Mouse (Mus musculus) cerebellum, postnatal 25 days (tissue): ENCODE measurements at regions not wholly inside any gene's neighbourhood (a gene's known extent, or its start where the extent isn't known, plus 50 kb on each side); places are given as distances from the start of the nearest gene placed in this dataset.

ENCODE experiments used
- DNase-seq, 2 experiments: peaks; one replicate each; pipeline ENCODE4 v3.0.0; 2021; ENCODE audit warnings: mixed read lengths in 2 of 2

DNA sequence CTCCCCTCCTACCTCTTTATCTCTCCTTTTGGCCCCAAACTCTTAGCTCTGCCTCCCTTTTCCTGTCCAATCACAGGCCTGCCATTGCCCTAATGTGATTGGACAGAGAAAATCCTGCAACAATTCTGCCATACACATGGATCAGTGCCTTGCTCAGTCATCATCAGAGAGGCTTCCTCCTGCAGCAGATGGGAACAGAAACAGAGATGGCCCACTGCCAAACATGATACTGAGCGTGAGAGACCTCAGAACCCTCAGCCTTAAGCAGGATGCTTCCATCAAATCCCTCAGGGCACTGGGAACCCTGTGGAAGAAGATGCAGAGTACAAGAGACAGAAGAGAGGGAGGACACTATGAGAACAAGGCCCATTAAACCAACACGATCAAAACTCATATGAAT is 62.8 kb upstream of the Cacna2d3 start:
- DNase-seq, result peak; percentile 58 to 69

DNA sequence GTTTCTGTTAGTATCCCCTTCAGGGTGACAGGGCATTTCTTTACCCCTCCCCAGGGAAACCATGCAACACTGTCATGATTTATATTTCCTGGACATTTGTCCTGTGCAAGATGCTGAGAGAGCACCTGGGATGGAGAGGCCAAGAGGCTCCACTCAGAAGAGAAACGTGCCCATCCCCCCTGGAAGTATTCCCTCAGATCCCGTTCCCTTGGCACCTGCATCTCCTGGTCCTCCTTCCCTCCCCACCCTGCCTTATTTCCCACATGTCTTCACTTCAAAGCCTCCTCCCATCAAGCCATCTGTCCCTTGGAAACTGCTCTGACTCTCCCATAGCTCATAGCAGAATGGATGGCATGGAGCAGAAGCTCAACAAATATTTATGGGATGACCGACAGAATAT is 64.8 kb upstream of the Cacna2d3 start:
- DNase-seq, result peak; percentile 46 to 56

DNA sequence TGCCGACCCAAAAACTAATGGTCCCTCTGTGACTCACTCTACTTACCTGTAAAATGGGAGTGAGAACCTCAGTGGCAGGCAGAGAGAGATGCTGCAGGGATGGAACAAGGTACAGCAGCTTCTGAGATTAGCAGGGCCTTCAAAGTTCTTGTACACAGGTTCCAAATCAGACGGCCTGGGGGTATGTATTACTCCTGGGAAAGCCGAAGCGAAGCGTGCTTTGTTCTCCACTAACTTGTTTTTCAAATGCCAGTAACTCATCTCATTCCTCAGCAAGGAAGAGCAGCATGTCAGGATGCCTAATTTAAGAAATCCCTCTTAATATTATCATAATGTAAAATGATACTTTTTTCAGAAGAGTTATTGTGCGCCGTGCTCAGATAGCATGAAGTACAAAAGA is 66.1 kb upstream of the Cacna2d3 start:
- DNase-seq, result no peak

DNA sequence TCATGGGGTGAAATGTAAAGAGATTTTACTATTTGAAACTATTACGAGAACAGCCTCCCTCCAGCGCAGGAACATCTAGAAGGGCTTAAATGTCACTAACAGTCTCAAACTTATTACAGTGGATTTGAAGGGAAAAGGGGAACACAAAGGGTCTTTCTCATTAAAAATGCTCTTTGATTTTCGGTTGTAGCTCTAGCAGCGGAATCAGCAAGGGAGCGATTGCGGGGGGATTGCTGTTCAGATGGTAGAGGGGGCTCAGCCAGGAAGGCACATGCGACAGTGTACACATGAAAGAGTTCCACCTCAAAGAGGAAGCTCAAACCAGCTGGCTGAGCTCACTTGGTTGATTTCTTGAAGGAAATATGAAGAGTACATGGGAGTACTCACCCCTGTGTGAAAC is 66.7 kb upstream of the Cacna2d3 start:
- no peak for DNase-seq

DNA sequence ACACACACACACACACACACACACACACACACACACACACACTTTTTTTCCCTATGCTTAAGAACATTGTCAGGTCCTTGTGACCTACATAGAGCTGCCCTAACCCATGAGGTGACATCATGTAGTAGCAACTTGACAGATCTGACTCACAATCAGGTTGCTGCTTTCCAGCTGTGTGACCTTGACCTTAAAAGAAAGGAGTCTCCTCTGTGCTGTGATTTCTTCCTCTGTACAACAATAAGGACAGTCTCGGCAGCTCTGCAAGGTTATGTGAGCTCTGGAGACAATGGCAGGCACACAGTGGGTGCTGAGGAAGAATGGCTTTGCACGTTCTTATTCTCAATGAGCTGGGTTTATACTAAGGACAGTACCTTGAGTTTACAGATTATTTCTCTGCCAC is 73.7 kb upstream of the Cacna2d3 start:
- DNase-seq, result no peak

DNA sequence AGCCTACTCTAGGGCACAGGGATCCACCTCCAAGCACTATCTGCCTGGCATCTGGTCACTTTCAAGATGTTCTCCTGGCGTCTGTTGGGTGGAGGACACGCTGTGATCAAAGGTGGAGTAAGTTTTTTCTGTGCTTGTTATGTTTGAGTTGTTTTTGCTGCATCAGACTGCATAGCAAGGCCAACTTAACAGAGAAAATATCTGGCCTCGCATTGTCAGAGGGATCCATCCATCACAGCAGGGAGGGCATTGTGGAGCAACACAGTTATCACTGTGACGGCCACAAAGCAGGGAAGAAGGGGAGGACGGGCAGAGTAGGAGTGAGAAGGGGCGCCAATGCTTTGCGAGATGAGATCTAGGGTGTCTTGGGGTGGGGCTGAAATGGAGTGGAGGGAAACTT is 74.7 kb upstream of the Cacna2d3 start:
- no peak for DNase-seq

DNA sequence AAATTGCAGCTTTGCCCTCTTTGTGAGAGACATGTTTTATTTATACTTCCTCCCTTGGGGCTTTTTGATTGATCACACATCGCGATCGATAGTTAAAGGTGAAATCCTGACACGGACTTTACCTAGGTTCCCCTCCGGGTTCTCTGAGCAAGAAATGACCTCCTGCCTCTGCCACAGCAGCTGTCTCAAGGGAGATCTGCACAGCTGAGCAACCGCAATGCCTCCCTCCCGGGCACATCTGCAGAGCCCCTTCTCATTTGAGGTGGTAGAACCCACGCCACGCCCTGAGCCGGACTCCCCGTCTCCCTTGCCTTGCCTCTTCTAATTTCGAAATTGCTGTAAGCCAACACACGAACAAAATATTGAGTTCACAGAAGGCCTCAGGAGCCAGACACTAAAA is 78.2 kb upstream of the Cacna2d3 start:
- no peak for DNase-seq

DNA sequence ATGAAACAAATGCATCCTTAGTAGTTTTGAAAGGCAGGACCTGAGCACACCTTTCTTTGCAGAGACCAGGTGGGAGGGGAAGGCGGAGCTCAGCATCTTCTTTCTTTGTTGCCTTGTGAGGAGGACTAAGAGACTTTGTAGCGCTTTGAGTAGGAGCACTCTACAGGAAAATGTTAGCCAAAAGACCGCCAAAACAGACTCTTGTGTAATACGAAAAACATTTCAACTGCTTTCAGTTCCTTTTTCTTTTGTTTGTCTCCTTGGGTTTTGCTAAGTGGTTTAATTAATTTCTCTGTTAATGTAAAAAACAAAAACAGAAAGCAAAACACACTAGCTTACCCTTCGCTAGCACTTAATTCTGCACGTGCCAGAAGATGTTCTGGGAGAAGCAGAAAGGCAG is 83.6 kb upstream of the Cacna2d3 start:
- no peak for DNase-seq

DNA sequence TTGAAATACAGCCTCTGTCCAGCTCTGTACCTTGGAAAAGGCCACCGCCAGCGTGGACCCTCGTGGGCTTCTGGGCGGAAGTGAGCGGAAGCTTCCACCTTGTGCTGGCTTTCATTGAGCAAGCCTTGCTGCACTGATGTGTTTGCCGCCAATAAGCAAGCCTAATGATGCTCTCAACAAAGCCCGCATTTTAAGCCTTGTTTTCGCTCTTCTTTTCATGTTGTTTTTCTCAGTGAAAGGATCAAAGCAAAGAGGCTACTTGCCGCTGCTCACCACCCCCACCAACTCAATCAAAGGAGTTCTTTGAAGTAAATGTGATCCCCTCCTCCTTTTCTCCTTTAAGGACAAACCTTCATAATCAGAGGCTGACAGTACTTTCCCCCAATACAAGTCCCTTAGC is 86.2 kb upstream of the Cacna2d3 start:
- no peak for DNase-seq

DNA sequence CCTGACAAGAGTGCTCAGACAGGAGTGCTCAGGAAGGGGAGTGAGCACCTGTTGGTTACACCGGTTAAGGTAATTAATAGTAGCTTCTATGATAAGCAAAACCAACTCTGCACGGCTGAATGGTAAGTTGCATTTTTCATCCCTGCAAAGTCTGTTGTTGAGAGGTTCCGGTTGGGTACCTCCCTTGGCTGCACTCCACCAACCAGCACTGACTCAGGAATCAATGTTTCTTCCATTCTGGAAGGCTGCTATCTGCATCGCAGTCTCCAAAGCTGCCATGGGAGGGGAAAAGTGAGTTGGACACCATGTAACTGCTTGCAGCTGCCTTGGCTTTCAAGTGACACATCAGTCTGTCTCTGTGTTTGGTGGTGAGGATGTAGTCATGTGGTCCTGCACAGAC is 93.0 kb upstream of the Cacna2d3 start:
- DNase-seq, result peak in 1 of 2 experiments; percentile 5

DNA sequence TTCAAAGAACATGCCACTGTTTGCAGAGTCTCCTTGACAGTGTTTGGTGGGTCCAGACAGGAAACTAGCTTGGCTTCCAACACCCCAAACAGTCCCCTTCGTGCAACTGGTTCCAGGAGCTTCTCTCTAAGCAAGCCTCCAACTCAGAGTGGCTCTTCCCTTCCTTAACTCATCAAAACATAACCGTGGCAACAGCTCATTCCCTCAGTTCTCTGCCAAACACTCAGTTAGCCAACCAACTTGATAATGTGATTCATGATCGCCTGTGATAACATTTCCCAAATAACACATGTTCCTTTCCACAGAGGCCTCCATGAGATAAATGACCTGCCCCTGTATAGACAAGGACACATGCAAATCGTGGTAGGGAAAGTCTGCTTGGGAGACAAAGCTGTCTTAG is 95.9 kb upstream of the Cacna2d3 start:
- no peak for DNase-seq

DNA sequence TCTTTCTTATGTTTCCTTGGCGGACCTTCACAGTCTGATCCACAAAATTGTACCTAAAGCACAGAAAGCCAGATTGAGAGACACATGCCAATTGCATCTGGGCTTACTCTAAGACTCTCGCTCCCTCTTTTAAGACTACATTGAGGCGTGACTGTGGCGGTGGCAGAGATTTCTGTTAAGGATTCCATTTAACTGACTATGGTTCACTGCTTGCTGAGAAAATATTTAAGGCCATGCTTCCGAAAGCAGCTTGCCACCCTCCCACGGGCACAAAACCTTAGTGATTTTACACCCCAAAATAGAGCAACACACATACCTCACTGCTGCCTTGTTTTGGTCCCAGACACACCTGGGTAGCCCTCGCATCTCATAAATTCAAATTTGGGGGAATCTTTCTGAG is 96.6 kb upstream of the Cacna2d3 start:
- no peak for DNase-seq

DNA sequence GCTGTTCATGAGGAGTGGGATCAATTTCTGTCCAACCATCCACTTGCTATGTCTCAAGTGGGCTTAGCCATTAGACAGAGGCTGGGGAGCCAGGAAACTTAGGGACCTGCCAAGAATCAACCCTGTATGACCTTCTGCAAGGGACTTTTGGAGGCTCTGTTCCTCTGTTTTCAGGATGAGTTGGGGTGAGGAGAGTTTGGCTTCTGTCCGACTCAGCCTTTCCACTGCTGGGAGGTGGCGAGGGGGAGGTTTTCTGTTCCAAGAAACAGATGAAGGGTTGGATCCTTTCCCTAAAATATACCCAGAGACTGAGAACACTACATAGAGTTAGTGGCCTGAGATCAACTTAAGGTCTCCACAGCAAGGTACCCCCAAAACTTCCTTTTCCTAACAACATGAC is 97.1 kb upstream of the Cacna2d3 start:
- DNase-seq, result no peak

DNA sequence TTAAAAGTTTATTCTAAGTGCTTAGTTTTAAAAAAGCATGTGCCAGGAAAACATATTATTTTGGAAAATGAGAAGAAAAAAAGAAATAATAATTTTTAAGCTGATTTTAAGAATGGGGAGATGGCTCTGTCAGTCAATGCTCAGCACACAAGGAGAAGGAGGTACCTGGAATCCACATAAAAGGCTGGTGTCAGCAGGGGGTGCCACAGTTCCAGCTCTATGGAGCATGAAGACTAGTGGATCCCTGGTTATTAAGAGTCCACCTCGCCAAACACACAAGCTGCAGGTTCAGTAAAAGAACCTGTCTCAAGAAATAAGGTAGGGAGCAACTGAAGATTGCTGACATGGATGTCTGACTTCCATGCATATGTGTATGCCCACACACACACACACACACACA is 115.4 kb upstream of the Cacna2d3 start:
- peak in 1 of 2 experiments; percentile 9 for DNase-seq

DNA sequence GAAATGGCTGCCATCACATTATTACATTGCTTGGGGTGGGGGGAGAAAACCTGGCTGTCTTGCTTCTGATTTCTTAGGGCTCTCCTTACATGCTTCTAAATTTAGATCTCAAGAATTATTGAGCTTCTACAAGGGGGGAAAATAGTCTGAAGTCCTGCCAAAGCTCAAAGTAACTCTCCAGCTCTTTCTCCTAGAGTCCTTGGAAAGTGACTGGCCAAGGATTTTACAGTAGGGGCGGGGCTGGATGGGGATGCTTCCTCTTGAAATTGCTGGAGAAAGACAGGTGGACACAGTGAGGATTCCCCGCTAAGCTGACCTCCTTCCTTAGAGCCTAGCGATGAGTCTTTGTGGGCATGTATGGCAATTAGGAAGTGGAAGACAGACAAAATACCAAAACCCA is 117.9 kb upstream of the Cacna2d3 start:
- DNase-seq, result no peak

DNA sequence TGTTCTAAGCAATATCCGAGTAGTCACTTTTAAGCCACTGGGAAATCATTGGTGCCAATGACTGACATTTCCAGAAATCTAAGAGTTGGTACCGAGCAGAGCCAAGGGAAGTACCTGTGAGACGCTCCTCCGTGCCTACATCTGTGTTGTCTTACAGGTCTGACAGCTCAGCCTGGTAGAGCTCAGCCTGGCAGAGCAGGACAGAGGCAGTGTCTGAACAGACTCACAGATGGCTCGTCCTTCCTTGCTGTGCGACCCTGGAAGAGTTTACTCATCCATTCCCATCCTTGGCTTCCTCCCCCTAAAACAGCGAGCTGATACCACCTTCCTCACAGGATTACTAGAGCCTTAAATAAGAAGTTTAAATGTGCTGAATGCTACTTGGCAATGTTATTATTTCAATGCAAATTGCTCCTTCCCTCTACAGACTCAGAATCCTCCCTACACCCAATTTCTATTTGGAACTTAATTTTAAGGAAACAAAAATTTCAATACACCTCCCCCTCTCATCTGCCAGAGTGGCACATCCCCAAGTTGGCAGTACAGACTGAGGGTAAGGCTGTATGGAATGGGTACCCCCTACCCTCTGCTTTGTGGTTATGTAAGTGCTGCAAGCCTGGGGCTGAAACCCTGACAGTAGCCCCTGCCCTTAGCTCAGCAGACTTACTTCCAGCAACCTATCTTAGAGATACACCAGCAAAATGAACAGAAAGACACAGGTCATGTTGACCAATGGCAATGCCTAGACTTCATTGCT is 119.9 kb upstream of the Cacna2d3 start:
- DNase-seq, result peak; percentile 6 to 21

DNA sequence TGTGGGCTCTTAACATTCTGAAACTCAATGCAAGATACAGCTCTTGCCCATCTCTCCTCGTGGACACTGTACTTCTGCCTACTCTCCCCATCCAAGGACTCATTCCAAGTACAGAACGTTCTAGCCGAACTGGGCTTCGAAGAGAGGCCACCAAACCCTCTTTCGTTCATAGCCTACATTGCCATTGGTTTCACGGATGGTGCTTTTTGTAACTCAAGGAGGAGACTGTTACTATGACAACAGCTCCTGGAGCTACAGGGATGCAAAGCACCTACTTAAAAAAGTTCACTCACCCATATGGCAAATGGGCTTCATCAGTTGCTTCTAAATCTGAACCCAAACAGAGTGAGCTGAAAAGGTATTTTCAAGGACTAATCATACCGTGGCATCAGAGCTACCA is 120.4 kb upstream of the Selenok start:
- no peak for DNase-seq

DNA sequence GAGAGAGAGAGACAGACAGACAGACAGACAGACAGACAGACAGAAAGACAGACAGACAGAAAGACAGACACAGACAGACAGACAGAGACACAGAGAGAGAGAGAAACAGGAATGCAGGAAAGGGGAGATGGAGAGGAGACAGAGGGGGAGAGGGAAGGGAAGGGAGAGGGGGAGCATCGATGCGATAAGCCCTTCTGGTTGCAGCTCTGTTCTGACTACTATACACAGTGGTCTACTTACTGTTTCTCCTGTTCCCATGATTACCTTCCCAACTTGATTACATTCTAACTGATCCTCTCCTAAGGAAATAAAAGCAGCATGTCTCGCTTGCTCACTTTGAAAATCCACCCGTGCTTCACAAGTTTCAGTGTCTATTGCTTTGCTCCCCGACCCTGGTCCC is 116.8 kb upstream of the Selenok start:
- no peak for DNase-seq

DNA sequence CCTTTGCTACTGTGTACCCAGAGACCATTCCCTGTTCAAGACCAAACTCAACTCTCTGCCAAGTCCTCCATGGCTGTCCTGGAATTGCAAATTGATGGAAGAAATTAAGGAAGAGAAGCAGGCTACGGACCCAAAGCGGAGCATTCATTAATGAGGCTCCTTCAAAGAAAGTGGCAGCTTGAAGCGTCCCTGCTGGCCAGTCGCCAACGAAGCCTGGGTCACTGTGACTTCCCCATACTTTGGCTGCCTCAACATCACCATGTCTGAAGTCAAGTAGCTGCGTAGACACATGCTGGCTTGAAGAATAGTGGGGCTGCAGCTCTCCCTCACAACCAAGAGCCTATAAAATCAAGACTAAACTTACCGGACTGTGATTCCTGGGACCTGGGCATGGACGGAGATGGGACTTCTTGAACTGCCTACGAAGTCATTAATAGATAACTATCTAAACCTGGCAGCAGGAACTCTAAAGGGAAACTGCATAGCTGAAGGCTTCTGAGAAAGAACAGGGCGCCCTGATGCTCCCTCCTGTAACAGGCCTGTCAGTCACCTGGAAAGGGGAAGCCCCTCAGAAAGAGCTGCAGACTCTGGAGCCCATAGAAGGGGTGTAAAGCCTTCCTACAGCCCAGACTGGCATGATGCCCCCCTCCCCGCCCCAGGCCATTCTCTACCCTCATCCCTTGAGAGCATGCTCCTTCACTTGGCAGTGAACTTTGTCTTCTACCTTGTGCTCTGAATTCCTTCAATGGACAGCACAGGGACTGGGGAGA is 116.0 kb upstream of the Selenok start:
- DNase-seq, result peak in 1 of 2 experiments; percentile 23

DNA sequence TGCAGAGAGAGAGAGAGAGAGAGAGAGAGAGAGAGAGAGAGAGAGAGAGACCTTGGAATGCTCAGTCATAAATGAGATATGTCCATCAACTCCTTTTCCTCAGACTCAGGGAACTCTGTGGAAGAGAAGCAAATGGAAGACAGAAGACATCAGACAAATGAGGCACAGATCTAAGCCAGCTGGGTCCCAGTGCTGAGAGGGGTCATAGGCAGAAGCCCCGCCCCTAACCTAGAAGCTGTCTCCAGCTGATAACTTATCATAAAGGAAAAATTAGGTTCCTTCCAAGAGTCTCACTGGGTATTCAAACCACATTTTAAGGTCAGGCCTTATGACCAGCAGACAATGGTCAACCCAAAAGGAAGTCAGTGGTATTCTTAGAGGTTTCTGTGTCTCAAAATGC is 106.1 kb upstream of the Selenok start:
- no peak for DNase-seq

DNA sequence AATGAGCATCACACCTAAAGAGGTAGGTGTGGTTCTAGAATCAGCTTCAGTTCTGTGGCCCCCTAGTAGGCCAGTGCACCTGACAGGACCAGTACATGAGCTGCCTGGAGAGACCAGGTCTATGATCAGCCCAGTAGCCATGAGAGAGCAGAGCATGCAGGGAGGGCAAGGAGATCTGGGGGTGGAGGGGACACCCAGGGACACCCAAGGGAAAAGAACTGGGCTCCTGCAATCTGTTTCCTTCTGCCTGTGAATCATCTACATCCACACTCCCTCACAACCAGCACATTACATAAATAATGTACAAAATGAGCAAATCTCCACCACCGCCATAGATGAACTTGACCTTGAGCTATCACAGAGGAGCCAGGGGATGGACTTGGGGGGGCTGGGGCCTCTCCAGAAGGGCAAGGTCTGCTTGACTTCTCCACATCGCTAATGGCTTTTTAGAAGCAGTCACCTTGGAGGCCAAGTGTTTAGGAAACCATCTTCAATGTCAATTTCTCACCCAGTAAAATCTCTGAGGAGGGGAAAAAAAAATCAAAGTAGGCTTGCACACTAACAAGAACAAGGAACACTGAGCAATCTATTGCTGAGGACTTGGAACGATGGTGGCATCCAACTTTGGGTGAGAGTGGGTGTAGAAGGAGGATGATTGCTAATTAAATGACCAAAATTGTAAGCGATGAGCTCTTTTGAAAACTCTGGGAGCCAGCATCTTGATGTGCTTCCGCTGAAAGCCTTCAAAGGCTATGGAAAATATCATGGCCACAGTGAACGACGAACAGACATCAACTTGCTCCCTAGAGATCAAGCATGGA is 101.4 kb upstream of the Selenok start:
- DNase-seq, result no peak

DNA sequence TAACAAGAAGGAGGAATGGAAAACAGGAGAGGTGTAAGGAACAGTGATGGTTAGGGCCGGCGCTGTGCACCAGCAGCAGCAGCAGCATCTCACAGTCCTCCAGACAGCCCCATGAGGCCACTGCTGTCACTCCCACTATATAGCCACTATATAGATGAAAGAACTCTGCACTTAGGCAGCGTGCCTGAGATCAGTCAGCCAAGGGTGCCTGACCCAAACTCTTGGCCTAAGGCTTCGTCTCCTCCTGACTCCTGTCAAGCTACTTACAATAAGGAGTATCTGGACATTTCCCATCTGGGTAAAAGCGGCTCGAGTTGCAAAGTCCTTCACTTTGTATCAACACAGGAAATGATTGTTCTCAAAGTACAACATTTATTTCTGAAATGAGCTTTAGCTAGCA is 100.8 kb upstream of the Selenok start:
- no peak for DNase-seq

DNA sequence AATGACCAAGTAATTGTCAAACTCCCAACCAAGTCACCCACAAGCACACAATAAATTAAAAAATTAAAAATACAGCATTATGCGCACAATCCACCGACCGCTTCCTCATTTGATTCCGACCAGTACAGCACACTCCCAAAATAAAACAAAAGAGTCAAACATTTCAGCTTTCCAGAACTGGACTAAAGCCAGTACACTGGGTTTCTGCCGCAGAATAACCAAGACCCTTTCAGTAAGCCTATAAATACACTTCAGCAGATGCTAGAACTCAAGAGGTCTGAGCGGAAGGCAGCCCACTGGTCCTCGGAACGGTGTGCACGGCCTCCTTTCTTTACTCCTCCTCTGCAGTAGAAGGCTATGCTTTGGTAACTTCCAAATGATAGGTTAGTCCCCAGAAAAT is 98.2 kb upstream of the Selenok start:
- DNase-seq, result no peak

DNA sequence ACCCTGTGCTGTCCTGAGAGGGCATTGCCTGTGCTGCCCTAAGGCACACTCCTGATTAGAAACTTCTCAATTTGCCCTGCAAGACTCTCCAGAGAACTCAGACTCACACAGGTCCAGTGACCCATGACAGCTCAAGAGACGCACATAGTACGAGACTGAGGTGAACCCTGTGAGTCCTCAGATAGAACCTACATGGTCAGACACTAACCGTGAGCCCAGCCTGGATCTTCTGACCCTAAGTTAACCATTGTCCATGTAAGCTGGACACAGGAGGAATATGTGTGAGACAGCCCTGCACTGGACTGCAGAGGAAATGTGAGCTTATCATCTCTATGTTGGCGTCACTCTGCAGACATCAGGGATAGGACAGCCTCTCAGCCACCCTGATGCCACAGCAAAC is 91.4 kb upstream of the Selenok start:
- DNase-seq, result no peak
